Mouse (Mus musculus): Measurements from ENCODE around the gene Pskh1. TPM values are rescaled to one million over a fixed set of nuclear protein-coding genes. Genes with fewer than 3 reads are reported as not detected.

Pskh1 gene
- polyA plus RNA-seq, 1 experiment from 2014 or later = 36.4 TPM

GRCm38 (mm10) chr8:105969367-105969766 is 69.1 kb downstream of the Pskh1 start:
- no peaks in the 10 kb centered on the region for H3K27me3 ChIP-seq
- POLR2A ChIA-PET = no interaction called here
- DNase-seq (ENCODE audit: low read depth, low spot score) (no peak), ATAC-seq (no peak)
- no peak for TF ChIP-seq CTCF (IDR thresholded peaks at IDR 0.05)
- CTCF ChIA-PET = no interaction called here
- in situ Hi-C loops (cut with MboI; ENCODE audit: low pct_unique_long_range_greater_than_20kb) = no loop called here

- DNase-seq (ENCODE audit: low read depth, low spot score) = no peak
- CTCF ChIA-PET = no interaction called here
- TF ChIP-seq CTCF (IDR thresholded peaks at IDR 0.05) = no peak
- H3K27me3 ChIP-seq = no peaks in the 10 kb centered on the region
- ATAC-seq = no peak
- in situ Hi-C loops (cut with MboI; ENCODE audit: low pct_unique_long_range_greater_than_20kb) = no loop called here
- POLR2A ChIA-PET = interaction anchor here (0.7 kb wide), 1 partner anchor 88 kb away, joined by 3 read pairs; no protein-coding TSS in a partner anchor
These were observed 70.9 kb downstream of the Pskh1 start for GRCm38 (mm10) chr8:105971019-105971720.

- CTCF ChIA-PET = no interaction called here
- in situ Hi-C loops (cut with MboI; ENCODE audit: low pct_unique_long_range_greater_than_20kb) = no loop called here
These were observed 75.1 kb downstream of the Pskh1 start for GRCm38 (mm10) chr8:105975363-105975762.

GRCm38 (mm10) chr8:105979325-105979724 is 79.1 kb downstream of the Pskh1 start, which contains the start of gene Dpep3:
Dpep3 (minus strand) TSS chr8:105979429.
- peaks cover 5% of the 10 kb centered on the region for H3K27me3 ChIP-seq
- POLR2A ChIA-PET = no interaction called here
- in situ Hi-C loops (cut with MboI; ENCODE audit: low pct_unique_long_range_greater_than_20kb) = no loop called here
- ATAC-seq = no peak
- TF ChIP-seq CTCF (IDR thresholded peaks at IDR 0.05) = no peak
- CTCF ChIA-PET = no interaction called here
- no peak for DNase-seq (ENCODE audit: low read depth, low spot score)

More at GRCm38 (mm10) chr8:105975363-105975762, 75.1 kb downstream of the Pskh1 start:
- POLR2A ChIA-PET = no interaction called here
- no peaks in the 10 kb centered on the region for H3K27me3 ChIP-seq
- DNase-seq (ENCODE audit: low read depth, low spot score) = no peak
- TF ChIP-seq CTCF (IDR thresholded peaks at IDR 0.05) = no peak
- ATAC-seq = no peak

- no peak for TF ChIP-seq CTCF (IDR thresholded peaks at IDR 0.05)
- DNase-seq (ENCODE audit: low read depth, low spot score) (no peak), ATAC-seq (no peak)
- in situ Hi-C loops (cut with MboI; ENCODE audit: low pct_unique_long_range_greater_than_20kb) = no loop called here
- H3K27me3 ChIP-seq = peaks cover 5% of the 10 kb centered on the region
- POLR2A ChIA-PET = interaction anchor here (0.8 kb wide), 1 partner anchor 37 kb away, joined by 3 read pairs; no protein-coding TSS in a partner anchor
- CTCF ChIA-PET = no interaction called here
These were observed 80.9 kb downstream of the Pskh1 start for GRCm38 (mm10) chr8:105981146-105981545.

Other genes with a start within 250 kb of the Pskh1 start
- 0.44 TPM for gene Carmil2, start 214.2 kb upstream of the Pskh1 start, polyA plus RNA-seq (2021)
- 39.2 TPM for gene Acd, start 199.3 kb upstream of the Pskh1 start, polyA plus RNA-seq (2021)
- 23.3 TPM for gene Pard6a, start 199.3 kb upstream of the Pskh1 start, polyA plus RNA-seq (2021)
- 1.0 TPM for gene 4933405L10Rik, start 192.8 kb upstream of the Pskh1 start, polyA plus RNA-seq (2021)
- gene Enkd1, start 192.2 kb upstream of the Pskh1 start, polyA plus RNA-seq (2021) = 39.5 TPM
- gene Gfod2, start 141.8 kb upstream of the Pskh1 start, polyA plus RNA-seq (2021) = 23.6 TPM
- gene Ranbp10, start 73.1 kb upstream of the Pskh1 start, polyA plus RNA-seq (2021) = 25.3 TPM
- gene Tsnaxip1, start 72.7 kb upstream of the Pskh1 start, polyA plus RNA-seq (2021) = 0.24 TPM
- gene Cenpt, start 47.2 kb upstream of the Pskh1 start, polyA plus RNA-seq (2021) = 38.4 TPM
- 49.7 TPM for gene Thap11, start 45.3 kb upstream of the Pskh1 start, polyA plus RNA-seq (2021)
- 19.1 TPM for gene Nutf2, start 39.9 kb upstream of the Pskh1 start, polyA plus RNA-seq (2021)
- 50.9 TPM for gene Edc4, start 19.6 kb upstream of the Pskh1 start, polyA plus RNA-seq (2021)
- gene Nrn1l, start 6.9 kb upstream of the Pskh1 start, polyA plus RNA-seq (2021) = 0.47 TPM
- gene Ctrl, start 33.4 kb downstream of the Pskh1 start, polyA plus RNA-seq (2021) = 1.3 TPM
- gene Psmb10, start 38.0 kb downstream of the Pskh1 start, polyA plus RNA-seq (2021) = 61.7 TPM
- gene Lcat, start 42.9 kb downstream of the Pskh1 start, polyA plus RNA-seq (2021) = 1.3 TPM
- gene Slc12a4, start 65.7 kb downstream of the Pskh1 start, polyA plus RNA-seq (2021) = 76.0 TPM
- not detected for gene Dpep3, start 79.0 kb downstream of the Pskh1 start, polyA plus RNA-seq (2021)
- gene Dus2, start 90.9 kb downstream of the Pskh1 start, polyA plus RNA-seq (2021) = 15.4 TPM
- 0.14 TPM for gene Dpep2nb, start 105.5 kb downstream of the Pskh1 start, polyA plus RNA-seq (2021)
- gene Ddx28, start 111.4 kb downstream of the Pskh1 start, polyA plus RNA-seq (2021) = 12.7 TPM
- 33.5 TPM for gene Nfatc3, start 158.4 kb downstream of the Pskh1 start, polyA plus RNA-seq (2021)
- 3.3 TPM for gene Esrp2, start 236.5 kb downstream of the Pskh1 start, polyA plus RNA-seq (2021)
- 24.6 TPM for gene Pla2g15, start 250.0 kb downstream of the Pskh1 start, polyA plus RNA-seq (2021)